Mouse (Mus musculus): ENCODE measurements around the gene Pglyrp2. TPM values are rescaled to one million over a fixed set of nuclear protein-coding genes. Genes with fewer than 3 reads are reported as not detected.

The Pglyrp2 gene
- polyA plus RNA-seq, 1 experiment from 2014 or later = 0.16 TPM

DNA sequence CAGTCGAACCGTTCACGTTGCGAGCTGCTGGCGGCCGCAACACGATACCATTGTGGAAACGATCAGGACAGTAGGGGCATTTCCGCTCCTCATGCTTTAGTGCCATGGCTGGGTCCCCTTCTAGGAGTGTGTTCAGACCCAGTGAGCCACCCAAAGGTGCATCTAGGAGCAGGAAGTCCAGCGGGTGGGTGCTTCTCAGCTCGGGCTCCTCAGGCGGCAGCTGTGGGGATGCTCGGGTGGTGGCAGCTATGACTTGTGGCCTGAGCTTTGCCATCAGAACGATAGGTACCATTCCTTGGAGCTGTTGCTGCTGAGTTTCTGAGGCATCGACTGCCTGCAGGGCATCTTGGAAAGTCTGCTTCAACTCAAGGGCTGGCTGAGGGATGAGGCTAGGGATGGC, 47.5 kb downstream of the Pglyrp2 start:
- WGBS = 86% methylated on average over 15 of the region's 15 CpGs
- H3K4me1 ChIP-seq = peaks cover 8% of the 10 kb centered on the region
- H3K4me3 ChIP-seq = no peak overlapping the region
- ATAC-seq (ENCODE audit: extremely low read depth, insufficient number of reproducible peaks, low FRiP score, low TSS enrichment) = no peak
- no peak overlapping the region for H3K4me2 ChIP-seq
- H3K27ac ChIP-seq (replicated peaks) = no peak overlapping the region
- H3K9ac ChIP-seq = no peak overlapping the region
- peaks cover 30% of the 10 kb centered on the region for H3K36me3 ChIP-seq
- no peaks in the 10 kb centered on the region for H3K9me3 ChIP-seq
- no peaks in the 10 kb centered on the region for H3K27me3 ChIP-seq (replicated peaks)

DNA sequence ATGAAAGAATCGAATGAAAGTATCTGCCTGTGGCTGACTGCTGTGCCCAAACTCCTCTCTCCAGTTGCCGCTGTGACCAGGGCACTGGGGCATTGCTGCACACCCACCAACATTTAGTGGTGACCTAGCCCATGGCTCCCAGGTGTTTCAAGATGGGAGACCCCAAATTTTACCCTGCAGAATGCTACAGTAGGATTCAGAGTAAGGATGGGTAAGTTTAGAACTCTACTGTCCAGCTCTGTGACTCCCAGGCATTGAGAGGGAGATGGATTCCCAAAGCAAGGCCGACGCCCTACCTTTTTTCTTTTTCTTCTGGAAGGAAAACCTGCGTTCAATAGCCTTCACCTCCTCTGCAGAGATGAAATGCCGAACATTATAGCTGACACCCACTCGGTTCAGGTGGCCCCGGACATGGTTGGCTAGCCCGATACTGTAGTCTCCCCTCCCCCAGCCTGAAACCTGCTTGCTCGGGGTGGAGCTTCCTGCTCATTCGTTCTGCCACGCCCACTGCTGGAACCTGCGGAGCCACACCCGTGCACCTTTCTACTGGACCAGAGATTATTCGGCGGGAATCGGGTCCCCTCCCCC, 54.9 kb downstream of the Pglyrp2 start:
- no peak for ATAC-seq (ENCODE audit: extremely low read depth, insufficient number of reproducible peaks, low FRiP score, low TSS enrichment)
- H3K9me3 ChIP-seq = no peaks in the 10 kb centered on the region
- H3K4me1 ChIP-seq = peaks cover 17% of the 10 kb centered on the region
- WGBS = 17% methylated on average over 12 of the region's 17 CpGs
- H3K9ac ChIP-seq = peak overlapping the region; percentile 68
- no peak overlapping the region for H3K27ac ChIP-seq (replicated peaks)
- H3K4me3 ChIP-seq = peak overlapping the region; percentile 43
- no peaks in the 10 kb centered on the region; the same call in 1 of the 2 replicates for H3K27me3 ChIP-seq (replicated peaks)
- H3K36me3 ChIP-seq = no peaks in the 10 kb centered on the region
- peak overlapping the region; percentile 64 for H3K4me2 ChIP-seq

DNA sequence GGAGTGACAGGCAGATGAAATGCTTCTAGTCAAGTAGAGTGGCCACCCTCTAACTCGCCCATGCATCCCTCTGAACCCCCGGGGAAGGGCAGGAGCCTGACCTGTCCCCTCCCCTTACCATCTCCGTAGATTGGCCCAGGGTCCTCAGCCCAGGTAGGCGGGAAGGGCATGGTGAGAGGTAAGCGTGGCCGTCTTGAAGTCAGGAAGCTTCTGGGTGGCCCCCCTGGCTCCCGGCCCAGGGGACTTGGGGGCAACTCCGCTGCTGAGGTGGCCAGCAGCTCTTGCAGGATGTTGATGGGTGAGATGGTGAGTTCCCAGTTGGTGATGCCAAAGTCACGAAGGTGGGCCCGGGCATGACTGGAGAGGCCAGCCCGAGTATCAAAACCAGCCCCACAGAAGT, 56.3 kb downstream of the Pglyrp2 start:
- Histone ChIP-seq H3K36me3 (no peaks in the 10 kb centered on the region), H3K9ac (no peak overlapping the region), H3K4me3 (no peak overlapping the region), H3K27ac (replicated peaks) (no peak overlapping the region), H3K27me3 (replicated peaks) (no peaks in the 10 kb centered on the region; the same call in 1 of the 2 replicates), H3K4me1 (peaks cover 27% of the 10 kb centered on the region), H3K4me2 (no peak overlapping the region), H3K9me3 (no peaks in the 10 kb centered on the region)
- no peak for ATAC-seq (ENCODE audit: extremely low read depth, insufficient number of reproducible peaks, low FRiP score, low TSS enrichment)
- WGBS = 85% methylated on average over 11 of the region's 11 CpGs

DNA sequence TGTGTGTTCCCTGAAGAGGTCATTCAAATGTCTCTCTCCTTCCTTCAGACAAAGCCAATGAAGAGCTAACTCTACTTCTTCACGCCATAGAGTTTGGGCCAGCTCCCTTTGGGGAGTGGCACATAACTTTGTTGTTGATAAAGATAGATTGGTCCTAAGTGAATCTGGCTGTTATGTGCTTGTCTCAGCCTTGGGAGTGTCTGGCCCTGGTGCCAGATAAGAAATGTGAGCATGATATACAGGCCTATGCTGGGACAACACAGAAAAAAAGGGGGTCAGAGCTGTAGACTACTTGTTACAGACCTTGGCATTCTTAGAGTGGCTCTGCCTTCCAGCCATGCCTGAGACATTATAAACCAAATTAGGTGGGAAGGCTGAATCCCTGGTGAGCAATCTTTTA, 58.7 kb downstream of the Pglyrp2 start:
- no peak for ATAC-seq (ENCODE audit: extremely low read depth, insufficient number of reproducible peaks, low FRiP score, low TSS enrichment)
- peak overlapping the region; percentile 98; the same call in 1 of the 2 replicates for H3K9ac ChIP-seq
- no peaks in the 10 kb centered on the region; the same call in 1 of the 2 replicates for H3K27me3 ChIP-seq (replicated peaks)
- 52% methylated on average over 1 of the region's 1 CpGs for WGBS
- peak overlapping the region; percentile 91; the same call in 1 of the 2 replicates for H3K4me2 ChIP-seq
- no peaks in the 10 kb centered on the region for H3K9me3 ChIP-seq
- H3K4me1 ChIP-seq = peaks cover 35% of the 10 kb centered on the region
- H3K4me3 ChIP-seq = no peak overlapping the region
- H3K36me3 ChIP-seq = peaks cover 24% of the 10 kb centered on the region
- H3K27ac ChIP-seq (replicated peaks) = no peak overlapping the region

DNA sequence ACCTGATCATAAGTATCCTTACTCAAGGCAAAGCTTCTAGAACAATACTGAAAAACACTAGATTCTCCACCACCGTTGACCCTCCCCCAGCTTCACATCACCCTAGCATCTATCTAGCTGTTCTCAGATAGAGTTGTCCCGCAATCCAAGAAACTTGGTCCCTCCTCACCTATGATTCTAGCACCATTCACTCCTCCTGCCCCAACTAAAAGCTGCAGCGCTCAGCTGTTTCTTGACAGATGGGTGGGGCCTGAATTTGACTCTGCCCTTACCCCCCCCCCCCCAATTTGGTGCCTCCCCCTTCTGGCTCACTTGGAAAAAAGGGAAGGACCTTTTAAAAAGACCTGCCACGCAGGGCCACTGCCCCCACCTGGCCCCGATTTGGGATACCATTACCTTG, 59.1 kb downstream of the Pglyrp2 start:
- H3K4me1 ChIP-seq = peaks cover 35% of the 10 kb centered on the region
- peaks cover 28% of the 10 kb centered on the region for H3K36me3 ChIP-seq
- H3K27ac ChIP-seq (replicated peaks) = peak overlapping the region; percentile 70
- peak overlapping the region; percentile 98 for H3K9ac ChIP-seq
- ATAC-seq (ENCODE audit: extremely low read depth, insufficient number of reproducible peaks, low FRiP score, low TSS enrichment) = no peak
- peak overlapping the region; percentile 91 for H3K4me2 ChIP-seq
- H3K27me3 ChIP-seq (replicated peaks) = no peaks in the 10 kb centered on the region; the same call in 1 of the 2 replicates
- peak overlapping the region; percentile 98 for H3K4me3 ChIP-seq
- H3K9me3 ChIP-seq = no peaks in the 10 kb centered on the region
- WGBS = 50% methylated on average over 5 of the region's 5 CpGs

DNA sequence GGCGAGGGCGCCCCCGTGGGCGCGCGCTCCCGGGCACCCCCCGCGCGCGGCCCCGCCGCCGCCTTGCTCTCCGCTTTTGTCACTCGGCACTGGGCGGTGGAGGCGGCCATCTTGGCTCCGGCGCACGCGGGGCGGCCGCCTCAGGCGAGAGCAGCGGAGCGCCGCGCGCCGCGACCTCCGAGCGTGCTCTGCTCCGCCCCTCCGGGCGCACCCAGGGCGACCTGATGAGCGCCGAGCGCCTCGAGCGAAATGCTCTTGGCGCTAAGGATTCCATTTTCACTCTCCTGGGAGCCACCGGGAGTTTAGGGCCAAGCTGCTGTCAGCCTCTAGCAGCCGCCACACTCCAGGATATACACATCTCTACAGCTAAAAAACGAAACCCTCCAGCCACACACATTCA, 59.6 kb downstream of the Pglyrp2 start:
- Histone ChIP-seq H3K4me3 (peak overlapping the region; percentile 98), H3K36me3 (peaks cover 34% of the 10 kb centered on the region), H3K9ac (peak overlapping the region; percentile 98), H3K4me1 (peaks cover 35% of the 10 kb centered on the region), H3K4me2 (peak overlapping the region; percentile 91), H3K27me3 (replicated peaks) (no peaks in the 10 kb centered on the region; the same call in 1 of the 2 replicates), H3K27ac (replicated peaks) (peak overlapping the region; percentile 70), H3K9me3 (no peaks in the 10 kb centered on the region)
- under 1% methylated on average over 44 of the region's 47 CpGs for WGBS
- ATAC-seq (ENCODE audit: extremely low read depth, insufficient number of reproducible peaks, low FRiP score, low TSS enrichment) = peak; percentile 87

DNA sequence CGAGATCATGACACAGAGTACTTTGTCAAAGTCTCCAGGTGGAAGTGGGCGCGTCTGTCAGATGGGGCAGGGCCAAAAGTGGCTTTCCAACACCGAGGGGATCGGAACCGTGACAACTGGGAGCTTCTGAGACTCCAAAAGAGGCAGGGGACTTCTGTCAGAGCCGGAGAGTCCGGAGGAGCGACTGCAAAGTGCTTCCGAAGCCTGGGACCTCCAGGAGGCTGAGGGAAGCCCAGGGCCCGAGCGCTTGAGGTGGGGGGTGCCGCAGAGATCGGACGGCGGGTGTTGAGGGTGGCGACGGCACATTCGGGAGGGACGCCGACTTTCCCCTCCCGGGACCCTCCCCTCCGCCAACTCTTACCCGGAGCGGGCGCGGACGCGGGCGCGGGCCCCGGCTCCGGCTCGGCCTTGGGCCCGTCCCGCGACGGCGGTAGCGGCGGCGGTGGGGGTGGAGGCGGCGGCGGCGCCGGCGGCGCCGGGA, 60.1 kb downstream of the Pglyrp2 start:
- H3K9ac ChIP-seq = peak overlapping the region; percentile 98
- H3K4me2 ChIP-seq = peak overlapping the region; percentile 91
- no peaks in the 10 kb centered on the region; the same call in 1 of the 2 replicates for H3K27me3 ChIP-seq (replicated peaks)
- H3K9me3 ChIP-seq = no peaks in the 10 kb centered on the region
- peaks cover 32% of the 10 kb centered on the region for H3K4me1 ChIP-seq
- under 1% methylated on average over 41 of the region's 50 CpGs for WGBS
- H3K27ac ChIP-seq (replicated peaks) = peak overlapping the region; percentile 70
- H3K4me3 ChIP-seq = peak overlapping the region; percentile 98
- peaks cover 38% of the 10 kb centered on the region for H3K36me3 ChIP-seq
- peak; percentile 12; the same call in 1 of the 2 replicates for ATAC-seq (ENCODE audit: extremely low read depth, insufficient number of reproducible peaks, low FRiP score, low TSS enrichment)

DNA sequence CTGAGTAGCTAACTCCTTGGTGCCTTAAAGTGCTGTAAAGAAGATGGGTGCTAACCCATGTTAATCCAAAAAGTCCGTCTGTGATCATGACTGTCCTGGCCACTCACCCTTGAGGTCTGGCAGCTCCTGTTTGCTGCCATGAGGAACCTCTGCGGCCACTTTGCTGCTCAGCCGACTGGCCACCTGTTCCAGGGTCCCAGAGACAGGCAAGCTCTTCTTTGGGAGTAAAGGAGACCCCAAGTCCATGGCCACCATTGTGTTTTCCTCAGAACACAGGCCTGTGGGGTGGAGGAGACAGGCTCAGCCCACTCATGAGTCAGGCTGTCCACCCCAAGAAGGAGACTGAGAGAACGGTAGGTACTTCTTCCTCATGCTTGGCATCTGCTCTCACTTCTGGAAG, 61.3 kb downstream of the Pglyrp2 start:
- H3K27me3 ChIP-seq (replicated peaks) = no peaks in the 10 kb centered on the region; the same call in 1 of the 2 replicates
- peaks cover 29% of the 10 kb centered on the region for H3K4me1 ChIP-seq
- H3K4me3 ChIP-seq = peak overlapping the region; percentile 98
- WGBS = 75% methylated on average over 4 of the region's 4 CpGs
- H3K9ac ChIP-seq = peak overlapping the region; percentile 98
- H3K4me2 ChIP-seq = peak overlapping the region; percentile 91
- ATAC-seq (ENCODE audit: extremely low read depth, insufficient number of reproducible peaks, low FRiP score, low TSS enrichment) = no peak
- H3K9me3 ChIP-seq = no peaks in the 10 kb centered on the region
- no peak overlapping the region for H3K27ac ChIP-seq (replicated peaks)
- H3K36me3 ChIP-seq = peaks cover 50% of the 10 kb centered on the region

Small RNAs within 50 kb of the gene (microRNA-seq; reads per million reads assigned to microRNA genes)
- gene Gm22201 = not detected

Other genes with a start within 250 kb of the Pglyrp2 start
- 0.11 TPM in 1 of 2 replicates, not detected in the other for gene Ephx3, start 234.6 kb downstream of the Pglyrp2 start, polyA plus RNA-seq (2015; fragmentation: Nextera tagmentation; extraction: Ambion mirVana)
- gene Brd4, start 139.4 kb downstream of the Pglyrp2 start, polyA plus RNA-seq (2015; fragmentation: Nextera tagmentation; extraction: Ambion mirVana) = 58.8 and 64.2 TPM in 2 replicates
- gene Akap8, start 102.9 kb downstream of the Pglyrp2 start, polyA plus RNA-seq (2015; fragmentation: Nextera tagmentation; extraction: Ambion mirVana) = 65.8 and 67.8 TPM in 2 replicates
- gene Akap8l, start 73.6 kb downstream of the Pglyrp2 start, polyA plus RNA-seq (2015; fragmentation: Nextera tagmentation; extraction: Ambion mirVana) = 83.9 and 84.3 TPM in 2 replicates
- gene Wiz, start 34.7 kb downstream of the Pglyrp2 start, polyA plus RNA-seq (2015; fragmentation: Nextera tagmentation; extraction: Ambion mirVana) = 10.9 and 12.4 TPM in 2 replicates
- gene Rasal3, start 20.6 kb downstream of the Pglyrp2 start, polyA plus RNA-seq (2015; fragmentation: Nextera tagmentation; extraction: Ambion mirVana) = 0.49 and 1.1 TPM in 2 replicates
- gene Cyp4f39, start 28.6 kb upstream of the Pglyrp2 start, polyA plus RNA-seq (2015; fragmentation: Nextera tagmentation; extraction: Ambion mirVana) = 0.15 and 0.38 TPM in 2 replicates
- gene Cyp4f17, start 81.9 kb upstream of the Pglyrp2 start, polyA plus RNA-seq (2015; fragmentation: Nextera tagmentation; extraction: Ambion mirVana) = 6.4 and 7.5 TPM in 2 replicates
- 17.0 and 18.6 TPM in 2 replicates for gene Cyp4f16, start 112.4 kb upstream of the Pglyrp2 start, polyA plus RNA-seq (2015; fragmentation: Nextera tagmentation; extraction: Ambion mirVana)
- gene Cyp4f37, start 197.1 kb upstream of the Pglyrp2 start, polyA plus RNA-seq (2015; fragmentation: Nextera tagmentation; extraction: Ambion mirVana) = not detected in 2 replicates
- not detected in 2 replicates for gene Cyp4f40, start 234.7 kb upstream of the Pglyrp2 start, polyA plus RNA-seq (2015; fragmentation: Nextera tagmentation; extraction: Ambion mirVana)